Mouse (Mus musculus) MEL (cell line): Measurements from ENCODE around the gene Znrf3. TPM values are rescaled to one million over a fixed set of nuclear protein-coding genes. Genes with fewer than 3 reads are reported as not detected.

Experiments used
- DNase-seq: peaks from one replicate; pipeline ENCODE4 v3.0.0; 2011; ENCODE audit warnings: low read depth, low spot score
- H3K27ac ChIP-seq: 2 replicates; pipeline ENCODE4 v1.5.1; 2012; ENCODE audit warnings: low read depth, mild to moderate bottlenecking, control low read depth, low read length, moderate library complexity; ENCODE audit not compliant: control insufficient read depth
- H3K27me3 ChIP-seq, 2 experiments: fragments of 150-350 bp in 1 of 2; sonication (generic) in 1 of 2; 2 replicates each; pipeline ENCODE4 v1.6.1; 2012; ENCODE audit warnings: low read length in 2 of 2, mild to moderate bottlenecking in 2 of 2, improper control_type of control experiment in 1 of 2, moderate library complexity in 1 of 2; ENCODE audit not compliant: insufficient read depth in 2 of 2, control insufficient read depth in 1 of 2
- H3K36me3 ChIP-seq, 2 experiments: 2 replicates each; pipeline ENCODE4 v1.6.1; 2012 to 2014; ENCODE audit warnings: low read length in 2 of 2, improper control_type of control experiment in 1 of 2, inconsistent platforms in 1 of 2, mild to moderate bottlenecking in 1 of 2; ENCODE audit not compliant: insufficient read depth in 2 of 2, control insufficient read depth in 1 of 2
- H3K4me1 ChIP-seq, 2 experiments: fragments of 150-350 bp in 1 of 2; sonication (generic) in 1 of 2; 2 replicates each; pipeline ENCODE4 v1.6.1; 2012; ENCODE audit warnings: low read length in 2 of 2, improper control_type of control experiment in 1 of 2, mild to moderate bottlenecking in 1 of 2; ENCODE audit not compliant: insufficient read depth in 2 of 2, control insufficient read depth in 1 of 2
- H3K4me3 ChIP-seq, 2 experiments: fragments of 150-350 bp in 1 of 2; sonication (generic) in 1 of 2; 2 replicates each; pipeline ENCODE4 v1.5.1; 2012; ENCODE audit warnings: low read depth in 2 of 2, low read length in 2 of 2, mild to moderate bottlenecking in 2 of 2, moderate library complexity in 2 of 2, control low read depth in 1 of 2, improper control_type of control experiment in 1 of 2; ENCODE audit not compliant: control insufficient read depth in 1 of 2, insufficient read depth in 1 of 2
- H3K79me2 ChIP-seq: 2 replicates; pipeline ENCODE4 v1.6.1; 2012; ENCODE audit warnings: mild to moderate bottlenecking, low read length, moderate library complexity; ENCODE audit not compliant: control insufficient read depth, poor library complexity, insufficient read depth
- H3K9ac ChIP-seq: 2 replicates; pipeline ENCODE4 v1.6.1; 2012; ENCODE audit warnings: low read depth, mild to moderate bottlenecking, control low read depth, low read length, moderate library complexity; ENCODE audit not compliant: control insufficient read depth, poor library complexity, severe bottlenecking
- H3K9me3 ChIP-seq: fragments of 150-350 bp; sonication (generic); replicated peaks from 2 replicates; pipeline ENCODE4 v1.6.1; 2012; ENCODE audit warnings: mild to moderate bottlenecking, low read length, improper control_type of control experiment, moderate library complexity; ENCODE audit not compliant: insufficient read depth
- CHD1 ChIP-seq: IDR thresholded peaks from 2 replicates; pipeline ENCODE4 v1.6.1; 2012; ENCODE audit warnings: low read depth, mild to moderate bottlenecking, inconsistent platforms, low read length, improper control_type of control experiment
- CHD2 ChIP-seq: IDR thresholded peaks from 2 replicates; pipeline ENCODE4 v1.6.1; 2011; ENCODE audit warnings: low read length, improper control_type of control experiment
- CTCF ChIP-seq, 3 experiments: IDR thresholded peaks in 2 of 3; conservative IDR thresholded peaks in 1 of 3; 2 replicates each; pipeline ENCODE4 v1.5.1; 2011 to 2012; ENCODE audit warnings: low read length in 3 of 3, low read depth in 2 of 3, mild to moderate bottlenecking in 2 of 3, improper control_type of control experiment in 1 of 3, inconsistent platforms in 1 of 3, mixed read lengths in 1 of 3, moderate library complexity in 1 of 3; ENCODE audit not compliant: control insufficient read depth in 1 of 3, insufficient read depth in 1 of 3, poor library complexity in 1 of 3, severe bottlenecking in 1 of 3
- E2F4 ChIP-seq: IDR thresholded peaks from 2 replicates; pipeline ENCODE4 v1.6.1; 2011; ENCODE audit warnings: low read depth, low read length, improper control_type of control experiment, borderline replicate concordance
- EP300 ChIP-seq, 2 experiments: IDR thresholded peaks; 2 replicates each; pipeline ENCODE4 v1.6.1; 2011; ENCODE audit warnings: improper control_type of control experiment in 2 of 2, low read length in 2 of 2, low read depth in 1 of 2, mild to moderate bottlenecking in 1 of 2
- ETS1 ChIP-seq: IDR thresholded peaks from 2 replicates; pipeline ENCODE4 v1.6.1; 2012; ENCODE audit warnings: low read depth, mild to moderate bottlenecking, inconsistent platforms, low read length, improper control_type of control experiment, moderate library complexity
- GATA1 ChIP-seq: IDR thresholded peaks from 2 replicates; pipeline ENCODE4 v1.6.1; 2011; ENCODE audit warnings: low read depth, low read length, improper control_type of control experiment
- HCFC1 ChIP-seq: IDR thresholded peaks from 2 replicates; pipeline ENCODE4 v1.6.1; 2012; ENCODE audit warnings: low read depth, mild to moderate bottlenecking, inconsistent platforms, low read length, improper control_type of control experiment, moderate library complexity
- KAT2A ChIP-seq: conservative IDR thresholded peaks from 2 replicates; pipeline ENCODE4 v1.6.1; 2012; ENCODE audit warnings: low read depth, low read length, improper control_type of control experiment, inconsistent platforms
- MAFK ChIP-seq: IDR thresholded peaks from 2 replicates; pipeline ENCODE4 v1.6.1; 2011; ENCODE audit warnings: low read depth, mild to moderate bottlenecking, low read length, improper control_type of control experiment, borderline replicate concordance
- MXI1 ChIP-seq: IDR thresholded peaks from 2 replicates; pipeline ENCODE4 v1.6.1; 2011; ENCODE audit warnings: mild to moderate bottlenecking, low read depth, low read length, improper control_type of control experiment
- MYB ChIP-seq: IDR thresholded peaks from 2 replicates; pipeline ENCODE4 v1.6.1; 2011; ENCODE audit warnings: mild to moderate bottlenecking, low read depth, low read length, improper control_type of control experiment
- NRF1 ChIP-seq: IDR thresholded peaks from 2 replicates; pipeline ENCODE4 v1.6.1; 2014; ENCODE audit warnings: low read depth, mild to moderate bottlenecking, inconsistent platforms, low read length, improper control_type of control experiment, moderate library complexity; ENCODE audit not compliant: poor library complexity, insufficient read depth, severe bottlenecking
- POLR2AphosphoS5 ChIP-seq: IDR thresholded peaks from 2 replicates; pipeline ENCODE4 v1.6.1; 2012; ENCODE audit warnings: low read depth, borderline replicate concordance, mild to moderate bottlenecking, inconsistent platforms, low read length, moderate library complexity, mixed read lengths
- RAD21 ChIP-seq: IDR thresholded peaks from 2 replicates; pipeline ENCODE4 v1.6.1; 2011; ENCODE audit warnings: mild to moderate bottlenecking, low read depth, low read length, improper control_type of control experiment
- SIN3A ChIP-seq: IDR thresholded peaks from 2 replicates; pipeline ENCODE4 v1.6.1; 2012; ENCODE audit warnings: low read length, improper control_type of control experiment, inconsistent platforms
- SMC3 ChIP-seq: IDR thresholded peaks from 2 replicates; pipeline ENCODE4 v1.6.1; 2011; ENCODE audit warnings: low read depth, low read length, improper control_type of control experiment
- TAL1 ChIP-seq: IDR thresholded peaks from 2 replicates; pipeline ENCODE4 v1.6.1; 2012; ENCODE audit warnings: mild to moderate bottlenecking, inconsistent platforms, low read length, moderate library complexity, mixed read lengths
- TBP ChIP-seq: IDR thresholded peaks from 2 replicates; pipeline ENCODE4 v1.8.0; 2011; ENCODE audit warnings: low read depth, low read length, improper control_type of control experiment
- UBTF ChIP-seq: IDR thresholded peaks from 2 replicates; pipeline ENCODE4 v1.6.1; 2012; ENCODE audit warnings: low read depth, mild to moderate bottlenecking, inconsistent platforms, low read length, improper control_type of control experiment, moderate library complexity, borderline replicate concordance; ENCODE audit not compliant: insufficient read depth
- ZC3H11A ChIP-seq: IDR thresholded peaks from 2 replicates; pipeline ENCODE4 v1.6.1; 2012; ENCODE audit warnings: low read depth, mild to moderate bottlenecking, inconsistent platforms, low read length, improper control_type of control experiment
- ZKSCAN1 ChIP-seq: IDR thresholded peaks from 2 replicates; pipeline ENCODE4 v1.6.1; 2012; ENCODE audit warnings: low read depth, mild to moderate bottlenecking, inconsistent platforms, low read length, improper control_type of control experiment, moderate library complexity
- polyA plus RNA-seq, 2 experiments: library from polyadenylated mRNA; stranded (reverse) in 1 of 2; unstranded in 1 of 2; fragments of >175 nt in 1 of 2; fragments of >200 nt in 1 of 2; gene quantifications; 2 replicates each; pipeline versions ENCODE4 v1.2.1 to v1.2.4; 2012; ENCODE audit warnings: low replicate concordance in 2 of 2, low read depth in 1 of 2; ENCODE audit not compliant: insufficient read length in 2 of 2, insufficient read depth in 1 of 2, missing spikeins in 1 of 2
- total RNA-seq: library from RNA; depleted of rRNA; stranded (reverse); fragments of 300-350 nt; gene quantifications from 2 replicates; pipeline ENCODE4 v1.2.3, GENCODE M21; 2012

Znrf3 gene
- total and polyA plus RNA-seq, 3 experiments = 9.0 to 9.2 TPM; not detected in 1

DNA sequence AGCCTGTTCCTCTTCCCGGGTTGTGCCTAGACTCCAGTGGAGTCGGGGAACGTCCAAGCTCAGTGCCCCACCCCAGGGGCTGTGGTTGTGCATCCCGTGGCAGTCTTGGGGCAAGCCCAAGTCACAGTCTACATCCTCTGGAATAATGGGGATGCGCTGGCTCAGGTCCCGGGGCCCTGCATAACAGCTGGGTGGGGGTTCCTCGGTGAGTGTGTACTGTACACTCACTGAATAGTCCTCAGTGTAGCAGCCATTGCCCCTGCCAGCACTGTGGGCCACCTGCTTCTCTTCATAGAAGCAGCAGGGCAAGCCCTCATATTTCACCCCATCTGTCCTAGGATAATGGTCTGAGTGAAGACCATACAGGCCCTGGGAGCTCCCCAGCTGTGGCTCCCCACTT is 163.7 kb downstream of the Znrf3 start:
- H3K36me3 ChIP-seq = peaks cover 0 to 7% of the 10 kb centered on the region in 2 experiments; a peak in 2 of 4 replicates
- no peaks in the 10 kb centered on the region for H3K4me1 ChIP-seq
- no peaks in the 10 kb centered on the region for H3K9me3 ChIP-seq
- no peak for DNase-seq
- no peak overlapping the region for H3K27ac ChIP-seq
- no peak overlapping the region for H3K9ac ChIP-seq
- H3K27me3 ChIP-seq = no peaks in the 10 kb centered on the region
- no peak overlapping the region for H3K4me3 ChIP-seq
- TF ChIP-seq ZC3H11A (no peak), UBTF (no peak), MXI1 (no peak), EP300 (IDR thresholded peaks at IDR 0.05; ENCODE audit: low read depth in 1 of 2, low read length in 2 of 2) (no peak), TAL1 (no peak), MYB (no peak), CHD1 (no peak), MAFK (no peak), SMC3 (no peak), RAD21 (no peak), CTCF (IDR thresholded peaks at IDR 0.05 in 2 of 3, conservative IDR thresholded peaks at IDR 0.05 in 1 of 3; ENCODE audit: control insufficient read depth in 1 of 3, insufficient read depth in 1 of 3, low read depth in 2 of 3, low read length in 3 of 3, poor library complexity in 1 of 3, severe bottlenecking in 1 of 3) (no peak), ETS1 (no peak)
- TF ChIP-seq, all 39 proteins: peak for 0
- H3K79me2 ChIP-seq = no peaks in the 10 kb centered on the region

DNA sequence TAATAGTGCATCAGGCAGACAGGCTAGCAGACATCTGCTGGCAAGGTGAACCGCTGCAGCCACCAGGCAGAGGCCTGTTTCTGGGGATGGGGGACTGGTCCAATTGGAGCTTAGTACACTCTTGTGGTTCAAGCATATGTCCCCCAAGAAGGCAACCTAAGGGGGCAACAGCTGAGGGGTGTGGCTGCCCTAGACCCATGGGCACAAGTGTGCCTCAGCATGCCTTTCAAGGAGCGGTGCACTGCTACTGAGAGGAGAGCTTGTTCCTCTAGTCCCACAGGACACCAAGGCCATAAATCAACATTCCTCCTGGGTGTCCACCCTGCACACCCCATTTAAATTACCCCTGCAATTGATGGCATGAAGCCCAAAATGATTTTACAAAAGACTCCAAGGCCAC is 166.2 kb downstream of the Znrf3 start:
- no peaks in the 10 kb centered on the region for H3K9me3 ChIP-seq
- no peak for DNase-seq
- no peaks in the 10 kb centered on the region for H3K4me1 ChIP-seq
- no peaks in the 10 kb centered on the region for H3K27me3 ChIP-seq
- no peak overlapping the region for H3K4me3 ChIP-seq
- no peak for TF ChIP-seq ZKSCAN1
- TF ChIP-seq HCFC1 = no peak
- TF ChIP-seq ZC3H11A = no peak
- TF ChIP-seq TBP = no peak
- no peak for TF ChIP-seq GATA1
- TF ChIP-seq SIN3A = no peak
- no peak for TF ChIP-seq MAFK
- no peak for TF ChIP-seq CHD2
- no peak for TF ChIP-seq KAT2A
- TF ChIP-seq E2F4 = no peak
- TF ChIP-seq TAL1 = no peak
- TF ChIP-seq MXI1 = no peak
- TF ChIP-seq POLR2AphosphoS5 = no peak
- no peak for TF ChIP-seq NRF1
- no peak overlapping the region for H3K27ac ChIP-seq
- H3K9ac ChIP-seq = no peak overlapping the region
- H3K36me3 ChIP-seq = no peaks in the 10 kb centered on the region; a peak in 1 of 4 replicates
- H3K79me2 ChIP-seq = no peaks in the 10 kb centered on the region
